Mouse (Mus musculus) kidney, postnatal 14 days (tissue): ENCODE data around the gene Itln1.
"Not testable (repeated sequence)": the region's sequence is repeated elsewhere in the genome, so short reads cannot be mapped to it uniquely, and the experiment has no call there.

Experiments used
- DNase-seq: peaks from one replicate; pipeline ENCODE4 v3.0.0; 2022; ENCODE audit warnings: mixed read lengths

The Itln1 gene

DNA sequence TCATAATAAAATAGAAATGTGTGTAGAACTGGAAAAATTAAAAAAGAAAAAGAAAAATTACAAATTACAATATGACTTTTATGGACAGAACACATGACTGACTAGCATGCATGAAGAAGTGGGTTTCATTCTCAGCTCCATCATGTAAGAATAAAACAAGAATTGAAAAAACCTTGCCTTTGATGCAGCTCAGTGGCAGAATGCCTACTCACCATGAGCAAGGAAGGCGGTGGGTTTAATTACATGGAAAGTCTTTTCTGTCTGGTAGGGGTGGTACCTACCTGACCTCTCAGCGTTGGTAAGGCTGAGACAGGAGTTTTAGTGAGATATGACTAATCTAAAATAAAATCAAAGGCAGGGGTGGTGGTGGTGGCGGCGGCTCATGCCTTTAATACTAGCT lies 30.5 kb downstream of the Itln1 start:
- DNase-seq = no peak

DNA sequence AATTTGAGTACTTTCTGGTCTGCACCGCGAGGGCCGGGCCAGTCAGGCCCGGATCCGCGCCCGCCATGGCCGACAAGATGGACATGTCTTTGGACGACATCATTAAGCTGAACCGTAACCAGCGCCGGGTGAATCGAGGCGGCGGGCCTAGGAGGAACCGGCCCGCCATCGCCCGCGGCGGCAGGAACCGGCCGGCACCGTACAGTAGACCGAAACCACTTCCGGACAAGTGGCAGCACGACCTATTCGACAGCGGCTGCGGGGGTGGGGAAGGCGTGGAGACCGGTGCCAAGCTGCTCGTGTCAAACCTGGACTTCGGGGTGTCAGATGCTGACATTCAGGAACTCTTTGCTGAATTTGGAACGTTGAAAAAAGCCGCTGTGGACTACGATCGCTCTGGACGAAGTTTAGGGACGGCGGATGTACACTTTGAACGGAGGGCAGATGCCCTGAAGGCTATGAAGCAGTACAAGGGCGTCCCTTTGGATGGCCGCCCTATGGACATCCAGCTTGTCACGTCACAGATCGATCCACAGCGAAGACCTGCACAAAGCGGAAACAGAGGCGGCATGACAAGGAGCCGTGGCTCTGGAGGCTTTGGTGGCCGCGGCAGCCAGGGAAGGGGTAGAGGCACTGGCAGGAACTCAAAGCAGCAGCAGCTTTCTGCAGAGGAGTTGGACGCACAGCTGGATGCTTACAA lies 31.4 kb downstream of the Itln1 start:
- no peak for DNase-seq

GRCm38 (mm10) chr1:171503250-171503591 lies 31.9 kb downstream of the Itln1 start, which contains the start of gene Alyref2:
Gene Alyref2, plus strand, starts transcription at chr1:171503478.
- DNase-seq = peak; percentile 96

DNA sequence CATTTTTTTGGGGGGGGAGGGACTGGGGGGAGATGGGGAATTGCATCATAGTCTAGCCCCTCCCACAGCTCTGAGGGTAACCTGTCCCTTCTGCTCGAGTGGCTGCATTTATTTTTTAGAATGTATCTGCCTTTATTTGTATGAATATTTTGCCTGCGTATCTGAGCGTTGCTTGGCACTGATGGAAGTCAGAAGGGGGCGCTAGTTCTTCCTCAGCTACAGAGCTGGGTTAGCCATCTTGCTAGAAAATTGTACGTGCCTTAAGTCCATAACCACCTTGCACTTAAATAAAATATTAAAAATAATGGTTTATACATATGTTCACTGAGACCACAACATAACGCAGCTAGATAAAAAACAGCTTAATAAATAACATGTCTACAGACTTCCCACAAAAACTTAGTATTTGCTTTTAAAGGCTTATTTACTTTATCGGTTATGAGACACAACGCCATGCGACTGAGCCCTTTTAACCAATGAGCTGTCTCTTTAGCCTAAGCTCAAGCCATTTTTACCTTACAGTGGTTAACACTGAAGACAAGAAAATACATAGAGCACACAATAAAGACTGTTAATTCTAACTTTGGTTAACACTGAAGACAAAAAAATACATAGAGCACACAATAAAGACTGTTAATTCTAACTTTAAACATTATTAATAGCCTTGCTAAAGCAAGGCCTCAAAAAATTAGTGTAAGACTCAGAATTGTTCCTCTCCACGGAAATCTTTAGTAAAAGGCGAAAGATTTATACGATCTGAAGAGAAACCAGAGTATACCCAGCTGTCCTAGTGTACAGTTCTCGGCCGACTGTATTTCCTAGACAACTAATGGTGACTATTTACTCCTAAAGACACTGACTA lies 32.5 kb downstream of the Itln1 start:
- peak; percentile 54 for DNase-seq

GRCm38 (mm10) chr1:171501636-171502080 lies 33.4 kb downstream of the Itln1 start:
- DNase-seq = peak; percentile 48

GRCm38 (mm10) chr1:171501016-171501610 lies 34.0 kb downstream of the Itln1 start:
- DNase-seq = no peak

- DNase-seq = no peak
Measured at GRCm38 (mm10) chr1:171499856-171500255, 35.2 kb downstream of the Itln1 start.

DNA sequence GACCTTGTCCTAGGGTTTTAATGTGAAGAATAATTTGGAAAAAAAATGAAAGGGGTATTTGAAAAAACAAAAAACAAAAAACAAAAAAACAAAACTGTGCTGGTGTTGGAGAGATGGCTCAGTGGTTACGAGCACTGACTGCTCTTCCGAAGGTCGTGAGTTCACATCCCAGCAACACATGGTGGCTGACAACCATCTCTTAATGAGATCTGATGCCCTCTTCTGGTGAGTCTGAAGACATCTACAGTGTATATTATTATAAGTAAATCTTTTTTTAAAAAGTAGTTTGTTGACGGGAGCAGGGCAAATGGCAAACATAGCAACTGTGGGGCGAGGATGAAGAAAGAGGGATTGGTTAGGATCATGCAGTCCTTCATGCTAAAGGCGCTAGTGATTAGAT lies 39.7 kb downstream of the Itln1 start:
- no peak for DNase-seq

GRCm38 (mm10) chr1:171494241-171494640 lies 40.9 kb downstream of the Itln1 start:
- no peak for DNase-seq

- peak; percentile 82 for DNase-seq
Measured at GRCm38 (mm10) chr1:171478968-171479367, 56.1 kb downstream of the Itln1 start.

DNA sequence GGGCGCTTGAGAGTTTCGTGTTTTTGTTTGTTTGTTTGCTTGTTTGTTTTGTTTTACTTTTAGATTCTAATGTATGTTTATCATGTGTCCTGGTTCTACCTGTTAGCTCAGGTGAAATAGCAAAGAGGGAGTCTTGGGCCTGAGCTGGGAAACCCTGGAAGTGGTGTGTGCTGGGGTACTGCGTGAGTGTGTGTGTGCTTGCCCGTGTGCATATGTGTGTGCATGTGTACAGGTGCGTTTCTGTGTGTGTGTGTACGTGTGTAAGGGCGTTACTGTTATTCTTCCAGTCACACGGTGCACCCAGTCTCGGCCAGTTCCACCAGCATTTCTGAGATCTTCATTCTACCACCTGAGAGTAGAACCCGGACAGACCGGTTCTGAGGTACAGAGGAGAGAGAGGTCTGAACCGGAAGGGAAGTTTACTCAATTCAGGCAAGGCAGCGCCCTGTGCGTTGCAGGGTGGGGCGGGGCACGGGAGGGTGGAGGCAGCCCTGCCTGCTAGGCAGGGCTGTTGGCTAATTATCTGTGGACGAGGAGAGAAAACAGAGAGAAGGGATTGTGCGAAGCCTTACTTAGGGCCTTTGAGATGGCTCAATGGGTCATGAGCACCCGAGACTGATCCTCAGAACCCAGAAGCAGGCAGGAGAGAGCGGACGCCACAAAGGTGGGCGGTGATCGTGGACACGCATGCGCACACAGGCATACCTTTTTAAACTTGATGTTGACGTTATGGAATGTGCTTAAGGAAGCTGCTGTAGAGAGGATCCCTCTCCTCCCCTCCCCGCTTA lies 57.1 kb downstream of the Itln1 start:
- peak; percentile 41 for DNase-seq

GRCm38 (mm10) chr1:171477123-171477522 lies 58.0 kb downstream of the Itln1 start:
- no peak for DNase-seq

- no peak for DNase-seq
Measured at GRCm38 (mm10) chr1:171473920-171474640, 61.0 kb downstream of the Itln1 start.

DNA sequence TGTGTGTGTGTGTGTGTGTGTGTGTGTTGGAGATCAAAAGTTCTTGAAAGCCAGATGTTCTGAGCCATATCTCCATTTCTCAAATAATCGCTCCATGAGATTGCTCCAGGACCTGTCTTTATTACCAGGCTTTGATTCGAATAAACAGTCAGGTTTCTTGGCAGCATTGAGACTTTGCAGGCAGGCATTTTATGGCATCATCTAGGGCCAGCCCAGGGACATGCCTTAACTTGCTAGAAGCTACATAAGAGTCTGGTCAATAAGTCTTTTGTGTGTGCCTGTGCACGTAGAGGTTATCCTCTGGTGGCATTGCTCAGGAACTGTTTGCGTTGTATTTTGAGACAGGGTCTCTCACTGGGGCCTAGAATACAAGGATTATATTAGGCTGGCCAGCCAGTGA lies 61.6 kb downstream of the Itln1 start:
- no peak for DNase-seq

- not testable (repeated sequence) for DNase-seq
Measured at GRCm38 (mm10) chr1:171471941-171472340, 63.2 kb downstream of the Itln1 start.

GRCm38 (mm10) chr1:171471452-171471851 lies 63.6 kb downstream of the Itln1 start:
- no peak for DNase-seq

GRCm38 (mm10) chr1:171470896-171471295 lies 64.2 kb downstream of the Itln1 start:
- no peak for DNase-seq

- DNase-seq = peak; percentile 73
Measured at GRCm38 (mm10) chr1:171470371-171470871, 64.7 kb downstream of the Itln1 start.

GRCm38 (mm10) chr1:171469678-171470077 lies 65.4 kb downstream of the Itln1 start:
- no peak for DNase-seq
